Mouse (Mus musculus): ENCODE measurements around the gene Med27. TPM values are rescaled to one million over a fixed set of nuclear protein-coding genes. Genes with fewer than 3 reads are reported as not detected.

The Med27 gene
- 1.6 TPM for polyA plus RNA-seq (2014; fragmentation: Illumina TruSeq; extraction: RNeasy Lipid Tissue Mini Kit (QIAGEN cat#74804); ENCODE audit: low replicate concordance)

GRCm38 (mm10) chr2:29346629-29347271, at the start of gene Med27:
Gene Med27, plus strand, starts transcription at chr2:29346819.

Other genes starting within 250 kb of the Med27 start
- 20.7 TPM for gene Setx, start 222.6 kb upstream of the Med27 start, polyA plus RNA-seq (2014; fragmentation: Illumina TruSeq; extraction: RNeasy Lipid Tissue Mini Kit (QIAGEN cat#74804); ENCODE audit: low replicate concordance)
- gene Ntng2, start 93.8 kb upstream of the Med27 start, polyA plus RNA-seq (2014; fragmentation: Illumina TruSeq; extraction: RNeasy Lipid Tissue Mini Kit (QIAGEN cat#74804); ENCODE audit: low replicate concordance) = not detected

Measured in small intestine, adult 10 weeks (tissue).